Comparison of ENCODE assay signal across 27 mouse cellular contexts in genomic region chr15:88159618-88160170, GRCm38 (mm10).
DNase-seq lines count a peak whose midpoint lies in the region; TF ChIP-seq lines count a peak whose summit lies in the region.
"Had no signal": no experiment of that assay in that cellular context is flagged by ENCODE, and none has a peak within 500 bp of the region (broad histone marks: within the 10 kb centered on the region; RNA-seq: fewer than 3 reads in every experiment).

No protein-coding gene starts in this region.

- intact Hi-C loops in heart, postnatal 14 days (cut with DNase I) = no loop called here

- TF ChIP-seq CTCF in layer of hippocampus, adult 2 months (conservative IDR thresholded peaks at IDR 0.05) = no peak

- H3K4me3 ChIP-seq in layer of hippocampus, adult 2 months = no peak overlapping the region
- H3K4me3 ChIP-seq: erythroblast, embryonic 14.5 days; heart, embryonic 12.5 days; hindbrain, embryonic 10.5 days; limb, embryonic 10.5 days; limb, embryonic 15.5 days; liver, embryonic 13.5 days; megakaryocyte, embryonic 14.5 days; neural tube, embryonic 13.5 days had no signal

- peak overlapping the region; percentile 73 for H3K27ac ChIP-seq in layer of hippocampus, adult 2 months
- H3K27ac ChIP-seq: hindbrain, embryonic 10.5 days; limb, embryonic 10.5 days; limb, embryonic 15.5 days; liver, embryonic 13.5 days; neural tube, embryonic 13.5 days; stomach, postnatal 0 days had no signal

- peak; percentile 66 for DNase-seq in heart, adult 11 months
- DNase-seq in heart, postnatal 14 days = no peak
- DNase-seq in layer of hippocampus, adult 2 months (ENCODE audit: low spot score in 2 of 2) = peak; percentile 15 to 41
- DNase-seq in layer of hippocampus, postnatal 25 days (ENCODE audit: extremely low spot score in 1 of 2, low spot score in 1 of 2) = no peak
- DNase-seq in brain, adult 2 months (ENCODE audit: low read depth, low spot score) = peak; percentile 38
- peak; percentile 31 to 43 for DNase-seq in layer of hippocampus, postnatal 14 days (ENCODE audit: low spot score in 2 of 2)
- DNase-seq in kidney, postnatal 36 days = no peak
- DNase-seq: adrenal gland, postnatal 14 days; cerebellum, adult 18-20 months; gastrocnemius, postnatal 25 days; heart, adult 18-20 months; kidney, adult 11 months; kidney, postnatal 14 days; liver, embryonic 13.5 days; lung, adult 18-20 months; lung, postnatal 4 days; right cerebral cortex, postnatal 4 days; thymus, adult 18-20 months; thymus, postnatal 25 days had no signal

Comparison
In these comparisons a context has a peak if more than half of its experiments do, and no peak if none do; other contexts are left out.
1. DNase-seq: peak in heart, adult 11 months (single experiment), layer of hippocampus, adult 2 months (2 of 2), brain, adult 2 months (single experiment) and layer of hippocampus, postnatal 14 days (2 of 2); none in heart, postnatal 14 days (0 of 2), layer of hippocampus, postnatal 25 days (0 of 2) and kidney, postnatal 36 days (0 of 2).